Mouse (Mus musculus): ENCODE measurements around the gene Ddx49.

Gene Ddx49

DNA sequence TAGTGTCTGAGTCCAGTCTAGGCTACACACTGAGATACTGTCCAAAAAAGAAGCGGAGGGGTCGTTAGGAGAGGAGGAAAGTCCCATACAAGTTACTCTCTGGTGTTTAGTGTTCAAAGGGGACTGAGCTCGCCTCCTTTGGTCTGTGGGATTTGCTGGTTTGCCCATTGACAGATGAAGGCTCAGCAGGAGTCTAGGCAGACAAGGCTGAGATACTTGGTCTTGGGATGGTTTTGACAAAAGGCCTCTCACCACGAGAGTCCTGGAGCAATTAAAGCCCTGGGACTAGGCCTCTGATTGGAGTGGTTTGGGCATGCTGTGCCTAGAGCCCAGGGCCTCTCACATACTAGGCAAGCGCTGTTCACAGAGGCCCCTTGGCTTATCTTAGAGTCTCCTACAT lies 34.0 kb downstream of the Ddx49 start:
- DNase-seq (ENCODE audit: low read depth in 1 of 2, low spot score in 2 of 2), result no peak

GRCm38 (mm10) chr8:70267674-70268073 lies 34.6 kb downstream of the Ddx49 start:
- no peak for DNase-seq (ENCODE audit: low read depth in 1 of 2, low spot score in 2 of 2)

GRCm38 (mm10) chr8:70259043-70259442 lies 43.2 kb downstream of the Ddx49 start:
- no peak for DNase-seq (ENCODE audit: low read depth in 1 of 2, low spot score in 2 of 2)

GRCm38 (mm10) chr8:70258600-70258999 lies 43.7 kb downstream of the Ddx49 start:
- DNase-seq (ENCODE audit: low read depth in 1 of 2, low spot score in 2 of 2), result no peak

DNA sequence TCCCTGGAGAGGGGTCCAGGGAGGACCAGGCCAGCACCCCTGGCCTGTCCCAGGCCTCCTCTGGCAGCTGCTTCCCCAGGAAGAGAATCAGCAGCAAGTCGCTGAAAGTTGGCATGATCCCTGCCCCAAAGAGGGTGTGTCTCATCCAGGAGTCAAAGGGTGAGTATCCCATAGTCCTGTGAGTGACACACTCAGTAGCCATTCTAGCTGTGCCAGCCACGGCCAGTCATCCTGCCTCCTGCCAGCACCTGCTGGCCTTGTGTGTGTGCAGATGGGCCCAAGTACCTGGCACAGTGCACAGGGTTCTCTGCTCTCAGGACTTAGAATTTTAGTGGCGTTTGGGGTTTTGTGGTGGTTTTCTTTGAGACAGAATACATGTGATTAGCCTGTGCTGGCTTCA lies 44.8 kb downstream of the Ddx49 start:
- no peak for DNase-seq (ENCODE audit: low read depth in 1 of 2, low spot score in 2 of 2)

DNA sequence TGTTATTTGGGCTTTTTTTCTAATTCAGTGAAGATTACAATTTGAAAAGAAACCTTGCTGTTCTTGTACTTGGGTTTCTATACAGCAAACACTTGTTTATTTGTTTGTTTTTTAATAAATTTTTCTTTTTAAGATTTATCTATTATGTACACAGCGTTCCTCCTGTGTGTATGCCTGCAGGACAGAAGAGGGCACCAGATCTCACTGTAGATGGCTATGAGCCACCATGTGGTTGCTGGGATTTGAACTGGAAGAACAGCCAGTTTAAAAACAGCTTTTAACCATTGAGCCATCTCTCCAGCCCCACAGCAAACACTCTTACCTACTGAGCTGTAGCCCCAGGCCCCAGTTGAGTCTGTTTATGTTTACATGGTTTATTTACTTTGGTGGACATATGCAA lies 47.7 kb downstream of the Ddx49 start:
- no peak for DNase-seq (ENCODE audit: low read depth in 1 of 2, low spot score in 2 of 2)

GRCm38 (mm10) chr8:70247841-70248240 lies 54.4 kb downstream of the Ddx49 start:
- no peak for DNase-seq (ENCODE audit: low read depth in 1 of 2, low spot score in 2 of 2)

- DNase-seq (ENCODE audit: low read depth in 1 of 2, low spot score in 2 of 2), result no peak
Observed at GRCm38 (mm10) chr8:70246622-70247021, 55.7 kb downstream of the Ddx49 start.
